Mouse (Mus musculus): ENCODE data around the gene Capns2.

- TF ChIP-seq ZNF384 (IDR thresholded peaks at IDR 0.05; ENCODE audit: low read depth, low read length) (no peak), CHD2 (IDR thresholded peaks at IDR 0.05; ENCODE audit: low read depth, low read length) (no peak), ZC3H11A (IDR thresholded peaks at IDR 0.05; ENCODE audit: borderline replicate concordance, low read depth, low read length) (no peak), HCFC1 (IDR thresholded peaks at IDR 0.05; ENCODE audit: borderline replicate concordance, insufficient read depth, low read length) (no peak), MAFK (IDR thresholded peaks at IDR 0.05; ENCODE audit: insufficient read depth, low read depth, low read length) (no peak)
These were observed 2.4 kb downstream of the Capns2 start for GRCm38 (mm10) chr8:92903488-92904135.

Measured in ES-E14 (cell line).